Mouse (Mus musculus): ENCODE data around the gene B3gnt8. TPM values are rescaled to one million over a fixed set of nuclear protein-coding genes. Genes with fewer than 3 reads are reported as not detected.

Gene B3gnt8
- total and polyA plus RNA-seq, 3 experiments = 1.8 to 11.8 (median 4.5) TPM

DNA sequence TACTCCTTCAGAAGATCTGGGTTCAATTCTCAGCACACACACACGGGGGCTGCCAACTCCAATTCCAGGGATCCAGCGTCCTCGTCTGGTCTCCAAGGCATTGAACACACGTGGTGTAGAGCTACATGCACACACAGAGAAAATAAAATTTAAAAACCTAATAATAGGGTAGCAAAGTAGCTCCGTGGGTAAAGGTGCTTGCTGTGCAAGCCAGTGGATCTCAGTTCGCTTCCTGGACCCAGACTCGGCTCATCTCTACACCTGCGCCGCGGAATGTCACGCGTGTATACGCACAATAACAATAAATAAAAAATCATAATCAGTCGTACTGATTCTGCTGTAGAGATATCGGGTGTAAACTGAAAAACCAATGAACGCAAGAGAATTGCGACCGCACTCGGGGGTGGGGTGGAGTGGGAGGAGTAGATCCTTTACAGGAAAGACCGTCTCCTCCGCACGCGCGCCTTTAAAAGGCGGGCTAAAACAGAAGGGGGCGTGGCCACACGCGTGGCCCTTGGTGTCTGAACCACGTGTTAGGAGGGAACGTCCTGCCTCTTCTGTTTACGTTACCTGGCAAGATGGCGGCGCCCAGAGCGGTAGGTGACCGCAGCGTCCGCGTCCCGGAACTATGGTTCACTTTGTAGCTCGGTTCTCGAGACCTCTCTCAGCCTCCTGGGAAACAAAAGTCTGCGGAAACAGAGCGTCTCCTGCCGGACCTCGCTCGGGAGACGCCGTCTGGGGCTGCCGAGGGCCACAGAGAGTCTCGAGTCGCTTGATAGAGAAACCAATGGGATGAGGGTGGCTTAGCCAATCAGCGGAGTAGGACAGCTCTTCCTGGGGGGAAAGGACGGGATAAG, 7.4 kb upstream of the B3gnt8 start, which contains the start of gene Dmac2:
Dmac2 (plus strand) TSS at position 550 of the 857 bp plus-strand sequence.
- peak; percentile 96 for DNase-seq

DNA sequence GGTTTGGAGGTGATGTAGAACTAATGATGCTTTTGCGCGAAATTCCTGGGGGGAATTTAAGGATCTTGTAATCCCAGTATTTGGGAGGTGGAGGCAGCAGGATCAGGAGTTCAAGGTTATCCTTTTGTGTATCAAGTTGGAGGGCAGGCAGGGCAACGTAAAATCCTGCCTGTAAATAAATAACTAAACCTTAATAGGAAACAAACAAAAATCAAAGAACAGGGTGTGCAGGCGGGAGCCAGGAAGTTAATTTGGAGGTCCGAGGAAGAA, 6.8 kb upstream of the B3gnt8 start:
- DNase-seq = no peak

DNA sequence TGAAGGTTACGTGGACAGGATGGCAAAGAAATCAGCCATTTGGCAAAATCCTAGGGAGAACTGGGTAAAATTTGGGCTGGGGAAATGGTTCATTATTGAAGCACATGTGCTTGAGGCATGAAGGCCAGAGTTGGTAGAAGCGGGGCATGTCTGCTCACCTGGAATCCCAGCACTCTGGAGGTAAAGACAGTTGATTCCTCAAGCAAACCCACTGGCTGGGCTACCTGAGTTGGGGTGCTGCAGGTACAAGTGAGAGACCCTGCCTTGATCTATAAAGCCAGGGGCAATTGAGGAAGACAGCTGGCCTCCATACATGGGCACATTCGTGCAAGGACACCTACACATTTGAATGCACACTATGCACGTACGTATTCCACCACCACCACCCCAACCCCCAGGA, 6.4 kb upstream of the B3gnt8 start:
- no peak for DNase-seq

DNA sequence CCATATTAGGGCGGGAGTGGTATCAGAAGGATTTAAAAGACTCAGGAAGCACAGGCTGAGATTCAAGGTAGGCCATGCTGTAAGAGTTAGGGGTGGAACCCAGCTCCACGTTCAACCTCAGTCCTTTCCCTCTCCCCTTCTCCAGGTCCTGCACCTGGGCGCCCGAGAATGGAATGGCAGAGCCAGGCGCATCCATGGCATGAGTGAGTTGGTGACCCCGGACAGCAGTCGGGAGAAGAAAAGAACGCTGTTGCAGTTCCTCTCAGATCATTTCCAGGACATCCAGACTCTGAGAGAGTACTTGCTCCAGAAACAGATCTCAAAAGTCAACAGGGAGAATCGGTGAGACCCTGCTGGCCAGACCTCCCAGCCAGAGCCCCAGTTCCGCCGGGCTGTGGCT, 5.7 kb upstream of the B3gnt8 start:
- no peak for DNase-seq

DNA sequence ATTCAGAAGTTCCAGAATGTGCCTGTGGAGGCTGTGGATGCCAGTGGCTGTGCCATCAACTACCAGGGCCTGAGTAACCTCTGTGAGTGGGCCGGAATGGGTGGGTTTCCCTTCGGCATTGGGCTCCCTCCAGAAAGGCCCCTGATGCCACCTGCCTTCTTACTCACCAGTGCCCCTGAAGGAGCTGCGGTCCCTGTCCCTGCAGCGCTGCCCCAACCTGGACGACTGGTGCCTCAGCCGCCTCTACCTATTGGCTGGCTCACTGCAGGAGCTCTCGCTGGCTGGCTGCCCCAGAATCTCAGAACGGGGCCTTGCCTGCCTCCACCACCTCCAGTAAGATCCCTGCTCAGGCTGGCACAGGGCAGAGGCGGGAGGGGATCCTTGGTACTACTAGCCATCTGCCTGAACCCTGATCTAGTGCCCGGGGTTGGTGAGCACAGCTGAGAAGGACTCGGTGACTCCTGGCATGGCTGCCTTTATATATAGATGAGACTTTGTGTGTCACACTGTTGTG, 2.5 kb upstream of the B3gnt8 start:
- no peak for DNase-seq

DNA sequence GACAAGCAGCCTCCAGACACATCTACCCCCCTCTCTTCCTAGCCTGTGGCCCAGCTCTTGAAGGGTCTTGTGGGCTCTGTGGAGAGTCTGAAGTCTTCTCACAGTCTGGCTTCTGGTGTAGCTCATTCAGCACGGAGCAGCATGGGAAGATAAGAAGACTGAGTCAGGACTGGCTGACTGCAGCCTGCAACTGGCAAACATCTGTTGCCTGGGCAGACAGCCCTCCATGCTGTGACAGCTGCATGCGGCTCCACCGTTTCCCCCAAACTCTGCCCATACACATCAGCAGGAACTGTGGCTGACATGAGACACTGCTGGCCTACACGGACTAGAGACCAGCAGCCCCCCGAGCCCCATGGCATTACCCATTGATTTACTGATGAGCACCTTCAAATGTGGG, 1.6 kb upstream of the B3gnt8 start:
- DNase-seq = no peak

DNA sequence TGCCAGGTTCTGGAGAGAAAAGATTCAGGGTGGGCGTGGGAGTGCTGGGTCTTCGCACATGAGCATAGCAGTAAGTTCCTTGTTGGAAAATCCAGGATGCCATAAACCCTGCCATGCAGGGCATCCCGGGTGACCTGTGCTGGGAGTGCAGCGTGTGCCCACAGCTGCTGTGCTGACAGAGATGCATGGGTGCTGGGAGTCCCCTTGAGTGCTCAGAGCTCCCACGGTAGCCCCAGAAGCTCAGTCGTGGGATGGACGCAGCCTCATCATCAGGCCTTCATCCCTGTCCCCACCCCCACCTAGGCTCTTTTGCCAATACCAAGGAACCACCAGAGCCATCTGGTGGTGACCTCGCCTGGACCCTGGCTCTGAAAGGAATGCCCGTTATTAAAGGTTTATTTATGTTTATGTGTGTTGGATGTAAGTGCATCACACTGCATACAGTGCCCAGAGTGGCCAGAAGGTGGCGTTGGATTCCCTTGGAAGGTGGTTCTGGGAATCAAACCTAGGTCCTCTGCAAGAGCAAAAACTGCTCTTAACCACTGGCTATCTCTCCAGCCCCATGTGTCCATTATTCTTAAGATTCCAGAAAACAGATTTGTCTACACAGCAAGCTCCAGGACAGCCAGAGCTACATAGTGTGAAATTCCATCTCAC, 732 bp upstream of the B3gnt8 start:
- DNase-seq = no peak

DNA sequence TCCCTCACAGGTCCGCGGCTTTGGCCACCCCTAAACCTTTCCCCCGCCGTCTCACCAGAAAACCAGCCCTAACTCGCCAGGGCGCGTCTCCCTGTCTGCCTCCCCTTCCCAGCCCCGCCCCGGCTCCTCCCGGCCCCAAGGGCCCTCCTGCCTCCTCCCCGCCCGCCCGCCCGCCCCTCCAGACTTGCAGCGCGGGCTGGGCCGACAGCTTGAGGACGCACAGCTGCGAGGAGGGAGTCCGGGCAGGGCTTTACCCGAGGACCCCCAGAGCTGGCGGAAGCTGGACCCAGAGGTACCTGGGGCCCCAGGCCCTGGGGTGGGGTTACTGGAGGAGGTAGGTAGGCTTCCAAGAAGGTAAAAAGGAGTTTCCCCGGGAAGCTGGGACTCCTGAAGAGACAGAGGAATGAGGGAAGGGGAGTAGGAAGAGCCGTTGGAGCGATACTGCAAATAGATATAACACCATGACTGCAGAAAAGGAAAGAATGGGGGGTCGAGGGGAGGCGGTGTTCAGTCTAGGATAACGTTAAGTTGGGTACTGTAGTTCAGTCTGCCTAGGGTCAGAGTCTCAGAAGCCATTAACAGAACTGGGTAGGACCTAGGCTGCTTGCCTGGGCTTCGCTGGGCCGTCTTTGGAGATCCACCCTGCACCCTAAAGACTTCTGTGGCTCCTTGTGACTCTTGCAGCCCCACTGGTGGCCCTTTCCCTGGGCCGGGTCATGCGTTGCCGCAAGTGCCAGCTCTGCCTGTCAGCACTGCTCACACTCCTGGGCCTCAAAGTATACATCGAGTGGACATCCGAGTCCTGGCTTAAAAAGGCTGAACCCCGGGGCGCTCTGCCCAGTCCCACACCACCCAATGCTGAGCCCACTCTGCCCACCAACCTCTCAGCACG, 1.2 kb downstream of the B3gnt8 start:
- peak; percentile 81 for DNase-seq

DNA sequence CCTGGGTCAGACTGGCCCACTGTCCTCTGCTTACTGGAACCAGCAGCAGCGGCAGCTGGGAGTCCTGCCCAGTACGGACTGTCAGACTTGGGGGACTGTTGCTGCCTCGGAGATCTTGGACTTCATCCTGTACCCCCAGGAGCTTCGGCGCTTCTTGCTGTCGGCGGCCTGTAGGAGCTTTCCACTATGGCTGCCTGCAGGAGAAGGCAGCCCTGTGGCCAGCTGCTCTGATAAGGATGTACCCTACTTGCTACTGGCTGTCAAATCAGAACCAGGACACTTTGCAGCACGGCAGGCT, 1.8 kb downstream of the B3gnt8 start:
- DNase-seq = no peak

DNA sequence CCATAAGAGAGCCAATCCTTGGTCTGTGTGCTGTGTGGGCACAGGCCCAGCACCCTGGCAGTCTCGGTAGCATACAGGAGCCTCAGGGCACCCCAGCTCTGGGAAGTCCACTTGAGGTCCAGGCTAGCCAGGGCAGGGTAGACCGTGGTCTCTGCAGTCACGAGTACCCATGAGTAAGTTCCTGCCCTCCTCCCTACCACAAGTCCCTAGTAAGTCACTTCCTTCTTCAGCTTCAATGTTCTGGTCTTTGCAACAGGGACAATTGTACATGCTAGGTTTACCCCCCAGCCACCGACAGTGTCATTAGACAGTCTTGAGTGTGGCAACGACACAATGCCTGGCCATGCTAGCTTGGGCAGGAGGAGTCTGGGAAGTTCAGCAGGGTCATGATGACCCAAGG, 6.2 kb downstream of the B3gnt8 start:
- DNase-seq = no peak

DNA sequence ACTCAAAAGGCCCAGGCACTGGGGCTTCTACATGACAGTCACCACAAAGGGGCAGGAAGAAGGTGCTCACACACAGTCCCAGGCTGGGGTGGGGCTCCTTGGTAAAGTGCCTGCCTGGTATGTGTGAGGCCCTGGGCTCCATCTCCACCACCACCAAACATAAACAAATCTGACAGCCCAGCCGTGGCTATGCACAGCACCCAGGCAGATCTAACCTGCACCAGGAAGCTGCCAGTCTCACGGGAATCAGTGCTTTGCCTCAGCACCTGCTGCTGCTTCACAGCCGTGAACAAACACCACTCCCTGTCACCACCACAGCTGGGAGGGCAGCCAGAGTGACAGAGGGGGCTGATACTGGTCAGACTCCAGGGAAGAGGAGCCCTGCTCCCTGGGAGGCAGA, 9.9 kb downstream of the B3gnt8 start:
- no peak for DNase-seq

DNA sequence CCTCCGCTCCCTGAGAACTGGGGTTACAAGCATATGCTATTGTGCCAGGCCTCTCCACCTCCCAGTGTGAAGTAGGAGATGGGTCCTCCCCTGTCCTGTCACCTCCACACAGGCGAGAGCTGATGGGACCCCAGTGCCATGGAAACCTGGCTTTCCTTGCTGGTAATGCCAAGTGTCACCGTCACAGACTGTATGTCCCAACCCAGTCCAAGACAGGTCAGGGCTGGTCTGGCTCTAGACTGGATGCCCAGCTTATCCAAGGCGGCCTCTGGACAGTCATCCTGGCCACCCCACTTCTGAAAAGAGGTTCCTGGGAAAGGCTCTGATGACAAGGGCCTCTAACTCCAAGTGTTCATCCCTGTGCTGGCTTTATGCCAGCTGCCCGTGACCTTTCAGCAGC, 10.6 kb downstream of the B3gnt8 start:
- no peak for DNase-seq

DNA sequence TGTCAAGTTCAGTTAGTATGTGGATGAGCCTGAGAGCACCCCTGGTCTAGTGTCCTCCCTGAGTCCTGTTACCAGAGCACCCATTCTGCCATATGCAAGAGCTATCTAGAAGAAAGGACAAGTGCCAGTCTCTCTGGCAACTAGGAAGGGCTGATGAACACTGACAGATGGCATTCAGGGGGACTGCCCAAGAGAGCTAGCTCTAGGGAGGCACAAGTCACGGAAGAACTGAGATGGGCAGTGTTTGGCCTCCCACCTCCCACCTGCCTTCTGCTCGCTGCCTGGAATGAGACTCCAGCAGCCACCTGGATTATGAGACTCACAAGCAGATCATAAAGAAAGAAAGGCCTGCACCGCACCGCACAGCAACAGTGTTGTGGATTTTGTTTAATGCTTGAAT, 13.3 kb downstream of the B3gnt8 start:
- DNase-seq = no peak

DNA sequence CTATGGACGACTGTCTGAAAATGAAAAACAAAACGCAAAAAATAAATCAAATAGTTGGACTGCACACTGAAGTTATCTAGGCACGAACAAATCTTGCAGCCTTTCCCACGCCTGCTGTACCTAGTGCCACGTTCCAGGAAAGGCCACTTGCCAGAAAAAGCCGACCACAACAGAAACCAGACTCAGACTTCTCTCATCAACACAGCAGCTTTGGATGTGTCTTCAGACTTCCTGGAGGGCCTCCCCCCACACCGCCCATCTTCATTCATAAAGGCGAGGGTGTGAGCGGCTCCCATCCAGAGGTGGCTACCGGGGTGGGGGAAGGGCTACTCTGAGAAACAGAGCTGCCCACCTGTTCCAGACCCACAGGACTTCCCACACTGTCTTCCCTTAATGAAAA, 17.7 kb downstream of the B3gnt8 start:
- no peak for DNase-seq

DNA sequence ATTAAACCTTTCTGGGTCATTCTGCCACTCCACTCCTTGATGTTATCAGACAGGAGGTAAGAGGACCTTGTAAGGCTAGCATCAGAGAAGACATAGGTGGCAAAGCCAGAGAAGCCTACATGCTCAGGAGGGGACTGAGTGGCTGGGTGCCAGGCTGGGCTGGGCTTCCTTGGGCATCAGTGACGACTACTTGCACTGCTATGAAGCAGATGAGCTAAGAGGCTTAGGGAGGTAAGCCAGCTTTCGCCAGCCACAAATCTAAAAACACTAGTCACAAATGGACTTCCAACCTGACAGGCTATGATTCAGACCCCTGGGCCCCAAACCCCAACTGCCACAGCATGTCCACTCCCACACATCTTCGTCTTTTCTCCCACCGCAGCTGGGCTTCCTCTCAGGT, 18.2 kb downstream of the B3gnt8 start:
- DNase-seq = no peak

DNA sequence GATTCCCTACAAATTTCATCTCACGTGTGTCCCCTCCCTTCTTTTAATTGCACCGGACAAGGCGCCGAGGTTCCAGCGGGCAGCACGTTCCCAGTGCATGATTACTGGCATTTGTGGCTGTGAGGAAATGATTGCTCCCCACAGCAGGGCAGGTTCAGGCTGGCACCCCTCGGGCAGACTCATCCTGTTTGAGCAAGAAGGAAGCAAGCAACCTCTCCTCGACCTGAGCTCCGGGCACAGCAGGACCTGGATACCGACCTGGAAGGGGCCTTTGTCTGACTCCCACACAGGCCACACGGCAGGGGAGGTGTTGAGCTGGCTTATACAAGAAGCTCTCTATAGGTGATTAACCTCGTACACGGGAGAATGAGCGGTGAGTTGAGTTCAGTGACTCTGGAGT, 18.6 kb downstream of the B3gnt8 start:
- no peak for DNase-seq

DNA sequence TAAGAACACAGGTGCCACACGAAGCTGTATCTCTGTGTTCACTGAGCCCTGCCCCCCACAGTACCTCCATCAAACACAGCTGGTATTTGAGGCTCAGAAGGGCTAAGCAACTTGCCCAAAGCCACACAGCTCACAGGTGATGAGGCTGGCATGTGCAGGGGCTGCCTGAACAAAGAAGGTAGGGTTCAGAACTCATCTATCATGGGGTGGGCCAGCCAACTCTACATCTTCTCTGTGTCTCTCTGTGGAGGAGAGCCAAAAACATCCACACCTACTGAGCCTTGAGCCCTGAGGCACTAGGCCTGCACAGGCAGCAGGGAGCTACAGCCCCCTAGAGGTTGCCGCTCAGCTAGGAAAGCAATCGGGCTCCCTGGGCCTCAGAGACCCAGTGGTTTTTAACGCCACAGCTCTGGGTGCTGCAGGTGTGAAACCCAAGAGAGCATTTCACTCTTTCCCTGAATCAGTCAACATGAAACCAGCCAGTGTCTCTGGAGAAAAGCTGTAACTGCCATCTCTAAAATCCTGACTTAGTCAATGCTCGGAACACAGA, 21.2 kb downstream of the B3gnt8 start:
- DNase-seq = no peak

DNA sequence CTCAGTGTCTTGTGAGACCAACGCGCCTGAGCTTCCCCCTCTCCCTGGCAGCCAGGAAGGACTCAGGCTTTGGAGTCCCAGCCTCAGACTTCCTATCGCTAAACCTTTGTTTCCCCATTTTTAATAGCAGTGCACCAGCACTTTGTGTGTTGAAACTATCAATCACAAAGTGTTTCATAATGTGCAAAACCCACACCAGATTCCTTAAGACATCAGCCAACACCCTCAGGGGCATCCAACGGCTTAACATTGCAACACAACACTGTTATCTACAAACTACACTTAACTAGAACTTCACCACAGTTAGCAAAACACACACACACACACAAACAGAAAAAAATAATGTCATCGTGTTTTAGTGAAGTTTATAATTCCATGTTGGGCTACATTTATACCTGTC, 23.4 kb downstream of the B3gnt8 start:
- DNase-seq = no peak

DNA sequence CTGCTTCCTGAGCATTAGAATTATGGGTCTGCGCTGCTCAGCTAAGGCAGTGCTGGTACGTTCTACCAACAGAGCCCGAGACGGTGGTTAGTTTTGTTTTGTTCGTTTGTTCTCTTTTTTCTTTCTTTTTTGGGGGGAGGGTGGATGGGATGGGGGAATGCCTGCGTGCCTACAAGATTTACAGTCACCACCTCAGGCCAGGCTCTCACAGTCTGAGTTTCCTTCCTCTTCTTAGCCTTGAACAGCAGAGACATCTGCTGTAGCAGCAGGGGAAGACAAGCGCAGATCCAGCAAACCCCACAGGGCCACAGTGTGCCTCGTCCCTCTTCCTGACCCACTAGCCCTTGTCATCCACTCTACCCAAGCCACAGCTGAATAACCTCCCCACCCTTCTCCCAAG, 24.8 kb downstream of the B3gnt8 start:
- no peak for DNase-seq

DNA sequence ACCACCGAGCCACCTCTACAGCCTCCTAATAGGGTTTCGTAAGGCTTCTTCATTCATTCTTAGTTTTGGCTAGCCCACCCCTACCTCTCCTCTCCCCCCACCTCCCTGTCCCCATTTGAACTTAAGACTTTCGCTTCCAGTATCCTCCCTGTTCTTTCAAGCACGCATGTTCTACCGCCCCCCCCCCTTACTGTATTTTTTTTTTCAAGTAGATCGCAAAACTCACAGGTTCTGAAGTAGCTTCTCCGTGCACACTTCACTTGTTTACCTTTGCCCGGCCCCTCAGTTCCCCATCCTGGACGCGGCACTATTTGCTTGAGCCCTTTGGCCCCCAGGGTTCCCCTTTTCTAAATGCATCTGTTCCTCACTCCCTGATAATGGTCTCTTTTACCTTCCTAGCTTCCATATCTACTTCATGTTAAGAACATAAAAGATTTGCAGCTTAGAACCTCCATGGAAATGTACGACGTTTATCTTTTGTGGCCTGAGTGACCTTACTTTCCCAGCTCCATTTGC, 25.8 kb downstream of the B3gnt8 start:
- DNase-seq = no peak

DNA sequence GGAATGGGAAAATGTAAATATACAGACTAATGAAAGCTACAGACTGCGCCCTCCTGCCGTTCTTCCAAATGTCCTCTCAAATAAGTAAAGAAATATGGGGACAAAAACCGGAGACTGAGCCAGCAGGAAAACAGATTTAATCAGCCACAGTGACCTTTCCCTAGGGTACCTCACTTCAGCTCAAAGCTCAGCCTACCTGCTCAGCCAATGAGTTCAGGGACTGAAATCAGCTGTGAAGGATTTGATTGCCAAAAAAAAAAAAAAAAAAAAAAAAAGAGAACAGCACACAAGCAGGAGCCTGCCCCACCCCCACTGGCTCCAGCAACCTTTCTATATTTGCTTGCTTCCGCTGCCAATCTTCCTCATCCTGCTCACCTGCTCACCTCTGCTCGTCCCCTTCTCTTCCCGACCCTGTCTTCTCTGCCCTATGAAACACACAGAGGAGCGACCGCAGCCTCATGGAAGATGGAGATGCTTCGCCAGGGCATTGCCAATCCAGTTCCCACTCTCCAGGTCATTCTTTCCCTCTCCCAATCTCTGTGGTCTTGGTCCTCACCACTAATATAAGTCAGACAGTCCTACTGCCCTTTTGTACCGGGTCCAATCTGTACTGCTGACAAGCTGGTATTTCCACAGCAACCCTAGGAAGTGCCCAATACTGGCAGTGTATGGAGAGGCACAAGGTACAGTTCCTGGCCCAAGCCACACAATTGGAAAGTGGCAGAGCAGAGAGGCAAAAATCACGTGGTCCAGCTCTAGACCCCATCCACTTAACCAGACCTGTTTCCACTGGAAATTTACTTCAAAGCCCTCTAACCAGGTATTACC, 29.4 kb downstream of the B3gnt8 start:
- peak; percentile 21 for DNase-seq

Data from adrenal gland, adult 2 months (tissue).